Mouse (Mus musculus): Measurements from ENCODE around the gene Cox7a1. TPM values are rescaled to one million over a fixed set of nuclear protein-coding genes. Genes with fewer than 3 reads are reported as not detected.

Cox7a1 gene
- polyA plus RNA-seq, 1 experiment from 2014 or later: 4.5 TPM

- no peak overlapping the region for H3K4me3 ChIP-seq (ENCODE audit: low read length)
- no peaks in the 10 kb centered on the region for H3K9me3 ChIP-seq (ENCODE audit: control insufficient read depth, low read length)
- H3K27me3 ChIP-seq (ENCODE audit: control insufficient read depth, insufficient read depth, low read length): no peaks in the 10 kb centered on the region
- no peak overlapping the region for H3K9ac ChIP-seq (ENCODE audit: low read depth, low read length)
- H3K4me2 ChIP-seq (replicated peaks; ENCODE audit: low read depth, low read length): no peak overlapping the region
- 90% methylated on average over 8 of the region's 8 CpGs for WGBS
- H3K27ac ChIP-seq (ENCODE audit: low read depth, low read length): no peak overlapping the region
- no peak for ATAC-seq (ENCODE audit: low FRiP score, low TSS enrichment)
- H3K36me3 ChIP-seq (ENCODE audit: control insufficient read depth, insufficient read depth, low read length): peaks cover 21% of the 10 kb centered on the region; the same call in 1 of the 2 replicates
- peaks cover 17% of the 10 kb centered on the region for H3K4me1 ChIP-seq (ENCODE audit: control insufficient read depth, insufficient read depth, low read length)
These were observed 51.1 kb downstream of the Cox7a1 start for GRCm38 (mm10) chr7:30235091-30235490.

- no peak within 1 kb of the TSS for H3K4me3 ChIP-seq (ENCODE audit: low read length)
- H3K9ac ChIP-seq (ENCODE audit: low read depth, low read length): no peak within 1 kb of the TSS
- WGBS: 80% methylated on average over 4 of the region's 4 CpGs
- H3K36me3 ChIP-seq (ENCODE audit: control insufficient read depth, insufficient read depth, low read length): peaks cover 21% of the 10 kb centered on the region; the same call in 1 of the 2 replicates
- no peaks in the 10 kb centered on the region for H3K9me3 ChIP-seq (ENCODE audit: control insufficient read depth, low read length)
- H3K27me3 ChIP-seq (ENCODE audit: control insufficient read depth, insufficient read depth, low read length): no peaks in the 10 kb centered on the region
- H3K27ac ChIP-seq (ENCODE audit: low read depth, low read length): no peak within 1 kb of the TSS
- peaks cover 15% of the 10 kb centered on the region for H3K4me1 ChIP-seq (ENCODE audit: control insufficient read depth, insufficient read depth, low read length)
- no peak for ATAC-seq (ENCODE audit: low FRiP score, low TSS enrichment)
- no peak within 1 kb of the TSS for H3K4me2 ChIP-seq (replicated peaks; ENCODE audit: low read depth, low read length)
These were observed 51.7 kb downstream of the Cox7a1 start, which contains the start of gene Ovol3 for GRCm38 (mm10) chr7:30235625-30236024. Gene Ovol3, minus strand, starts transcription at chr7:30235725.

Other genes with a start within 250 kb of the Cox7a1 start
- gene Zfp74, start 230.1 kb upstream of the Cox7a1 start, polyA plus RNA-seq (2014; fragmentation: Nextera tagmentation; extraction: Ambion mirVana): 7.2 and 11.0 TPM in 2 replicates
- gene Zfp568, start 200.2 kb upstream of the Cox7a1 start, polyA plus RNA-seq (2014; fragmentation: Nextera tagmentation; extraction: Ambion mirVana): 13.4 and 26.6 TPM in 2 replicates
- 2.6 and 4.1 TPM in 2 replicates for gene Zfp14, start 132.8 kb upstream of the Cox7a1 start, polyA plus RNA-seq (2014; fragmentation: Nextera tagmentation; extraction: Ambion mirVana)
- 3.5 and 5.7 TPM in 2 replicates for gene Zfp82, start 111.2 kb upstream of the Cox7a1 start, polyA plus RNA-seq (2014; fragmentation: Nextera tagmentation; extraction: Ambion mirVana)
- 0.58 and 1.9 TPM in 2 replicates for gene Gm26920, start 93.7 kb upstream of the Cox7a1 start, polyA plus RNA-seq (2014; fragmentation: Nextera tagmentation; extraction: Ambion mirVana)
- 13.8 and 14.4 TPM in 2 replicates for gene Zfp566, start 93.6 kb upstream of the Cox7a1 start, polyA plus RNA-seq (2014; fragmentation: Nextera tagmentation; extraction: Ambion mirVana)
- gene Zfp260, start 89.4 kb upstream of the Cox7a1 start, polyA plus RNA-seq (2014; fragmentation: Nextera tagmentation; extraction: Ambion mirVana): 98.2 and 125 TPM in 2 replicates
- gene Zfp382, start 62.2 kb upstream of the Cox7a1 start, polyA plus RNA-seq (2014; fragmentation: Nextera tagmentation; extraction: Ambion mirVana): 5.2 and 6.1 TPM in 2 replicates
- 20.2 and 23.0 TPM in 2 replicates for gene Zfp146, start 14.4 kb upstream of the Cox7a1 start, polyA plus RNA-seq (2014; fragmentation: Nextera tagmentation; extraction: Ambion mirVana)
- gene Capns1, start 14.7 kb downstream of the Cox7a1 start, polyA plus RNA-seq (2014; fragmentation: Nextera tagmentation; extraction: Ambion mirVana): 83.1 and 120 TPM in 2 replicates
- 173 and 268 TPM in 2 replicates for gene Polr2i, start 47.8 kb downstream of the Cox7a1 start, polyA plus RNA-seq (2014; fragmentation: Nextera tagmentation; extraction: Ambion mirVana)
- 174 and 199 TPM in 2 replicates for gene Tbcb, start 48.1 kb downstream of the Cox7a1 start, polyA plus RNA-seq (2014; fragmentation: Nextera tagmentation; extraction: Ambion mirVana)
- not detected in 2 replicates for gene Ovol3, start 51.6 kb downstream of the Cox7a1 start, polyA plus RNA-seq (2014; fragmentation: Nextera tagmentation; extraction: Ambion mirVana)
- gene Thap8, start 96.0 kb downstream of the Cox7a1 start, polyA plus RNA-seq (2014; fragmentation: Nextera tagmentation; extraction: Ambion mirVana): 0.22 and 0.43 TPM in 2 replicates
- gene Wdr62, start 96.3 kb downstream of the Cox7a1 start, polyA plus RNA-seq (2014; fragmentation: Nextera tagmentation; extraction: Ambion mirVana): 7.8 and 11.1 TPM in 2 replicates
- 30.7 and 51.1 TPM in 2 replicates for gene Clip3, start 107.6 kb downstream of the Cox7a1 start, polyA plus RNA-seq (2014; fragmentation: Nextera tagmentation; extraction: Ambion mirVana)
- gene Alkbh6, start 124.6 kb downstream of the Cox7a1 start, polyA plus RNA-seq (2014; fragmentation: Nextera tagmentation; extraction: Ambion mirVana): 85.5 and 112 TPM in 2 replicates
- gene Syne4, start 130.7 kb downstream of the Cox7a1 start, polyA plus RNA-seq (2014; fragmentation: Nextera tagmentation; extraction: Ambion mirVana): 43.5 and 72.9 TPM in 2 replicates
- not detected in 2 replicates for gene E130208F15Rik, start 137.6 kb downstream of the Cox7a1 start, polyA plus RNA-seq (2014; fragmentation: Nextera tagmentation; extraction: Ambion mirVana)
- 20.6 and 21.5 TPM in 2 replicates for gene Sdhaf1, start 139.8 kb downstream of the Cox7a1 start, polyA plus RNA-seq (2014; fragmentation: Nextera tagmentation; extraction: Ambion mirVana)
- 5.8 and 7.2 TPM in 2 replicates for gene Lrfn3, start 178.6 kb downstream of the Cox7a1 start, polyA plus RNA-seq (2014; fragmentation: Nextera tagmentation; extraction: Ambion mirVana)
- 23.8 and 26.7 TPM in 2 replicates for gene Tyrobp, start 229.6 kb downstream of the Cox7a1 start, polyA plus RNA-seq (2014; fragmentation: Nextera tagmentation; extraction: Ambion mirVana)
- gene Hcst, start 235.7 kb downstream of the Cox7a1 start, polyA plus RNA-seq (2014; fragmentation: Nextera tagmentation; extraction: Ambion mirVana): 0.57 and 1.0 TPM in 2 replicates
- 1.1 and 1.9 TPM in 2 replicates for gene Nfkbid, start 237.6 kb downstream of the Cox7a1 start, polyA plus RNA-seq (2014; fragmentation: Nextera tagmentation; extraction: Ambion mirVana)

Data from kidney, embryonic 14.5 days (tissue).